Mouse (Mus musculus): Measurements from ENCODE around the gene Kank3. TPM values are rescaled to one million over a fixed set of nuclear protein-coding genes. Genes with fewer than 3 reads are reported as not detected.
"Not testable (repeated sequence)": the region's sequence is repeated elsewhere in the genome, so short reads cannot be mapped to it uniquely, and the experiment has no call there.

The Kank3 gene
- total RNA-seq, 2 experiments from 2014 or later = 5.3 to 21.0 TPM

- ATAC-seq (replicated peaks; ENCODE audit: poor library complexity, severe bottlenecking) = no peak
Measured at GRCm38 (mm10) chr17:33804745-33805144, 5.6 kb upstream of the Kank3 start.

- ATAC-seq (replicated peaks; ENCODE audit: poor library complexity, severe bottlenecking) = no peak
Measured at GRCm38 (mm10) chr17:33807181-33807888, 3.0 kb upstream of the Kank3 start.

DNA sequence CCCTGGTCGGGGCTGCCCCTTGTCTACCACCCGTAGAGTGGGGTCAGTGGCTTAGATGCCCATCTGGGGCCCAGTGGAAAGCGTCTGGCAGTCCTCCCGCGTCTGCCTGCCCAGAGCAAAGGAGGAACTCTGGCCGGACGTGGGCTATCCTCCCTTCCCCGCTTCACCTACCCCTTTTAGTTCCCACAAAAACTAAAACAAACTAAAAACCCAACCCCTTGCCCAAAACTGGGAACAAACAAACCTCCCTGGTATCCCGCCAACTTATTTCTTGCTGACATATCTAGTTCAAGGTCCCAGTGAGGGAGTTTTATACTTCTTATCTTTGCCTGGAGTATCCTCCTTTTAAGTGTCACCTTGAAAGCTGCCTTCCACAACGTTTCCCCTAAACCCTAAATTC is 2.1 kb upstream of the Kank3 start:
- ATAC-seq (replicated peaks; ENCODE audit: poor library complexity, severe bottlenecking) = no peak

DNA sequence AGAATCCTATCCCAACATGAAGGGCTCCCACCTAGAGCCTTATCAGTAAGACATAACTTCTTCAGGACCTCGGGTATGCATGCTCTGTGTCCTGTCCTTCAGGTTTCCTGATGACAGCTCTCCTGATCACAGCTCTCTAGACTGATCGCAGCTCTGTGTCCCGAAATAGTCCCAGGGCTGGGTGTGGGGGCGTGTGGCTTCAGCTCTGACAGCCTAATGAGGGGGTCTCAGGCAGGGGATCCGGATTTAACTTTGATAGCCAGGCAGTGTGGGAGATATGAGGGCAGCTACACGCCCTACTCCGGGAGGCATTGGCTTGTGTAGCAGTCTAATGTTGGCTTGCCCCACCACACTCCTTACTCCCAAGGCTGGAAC is 810 bp downstream of the Kank3 start:
- ATAC-seq (replicated peaks; ENCODE audit: poor library complexity, severe bottlenecking) = no peak

DNA sequence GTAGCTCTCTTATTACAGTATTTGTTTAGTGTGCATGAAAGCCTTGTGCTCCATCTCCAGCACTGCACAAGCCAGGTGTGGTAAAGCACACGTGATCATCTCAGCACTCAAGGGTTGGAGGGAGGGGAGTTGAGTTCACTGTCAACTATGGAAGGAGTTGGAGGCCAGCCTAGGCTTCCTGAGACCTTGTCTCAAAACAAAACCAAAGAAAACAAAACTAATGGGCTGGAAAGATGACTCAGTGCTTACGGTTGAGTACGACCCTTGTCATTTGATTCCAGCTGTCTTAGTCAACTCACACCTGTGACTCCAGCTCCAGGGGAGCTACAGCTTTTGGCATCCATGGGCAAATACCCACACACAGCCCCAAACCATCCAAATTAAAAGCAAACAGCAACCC is 2.2 kb downstream of the Kank3 start:
- ATAC-seq (replicated peaks; ENCODE audit: poor library complexity, severe bottlenecking) = no peak

GRCm38 (mm10) chr17:33812990-33813389 is 2.7 kb downstream of the Kank3 start:
- no peak for ATAC-seq (replicated peaks; ENCODE audit: poor library complexity, severe bottlenecking)

- ATAC-seq (replicated peaks; ENCODE audit: poor library complexity, severe bottlenecking) = no peak
Measured at GRCm38 (mm10) chr17:33815399-33815798, 5.1 kb downstream of the Kank3 start.

GRCm38 (mm10) chr17:33816612-33817011 is 6.3 kb downstream of the Kank3 start:
- no peak for ATAC-seq (replicated peaks; ENCODE audit: poor library complexity, severe bottlenecking)

DNA sequence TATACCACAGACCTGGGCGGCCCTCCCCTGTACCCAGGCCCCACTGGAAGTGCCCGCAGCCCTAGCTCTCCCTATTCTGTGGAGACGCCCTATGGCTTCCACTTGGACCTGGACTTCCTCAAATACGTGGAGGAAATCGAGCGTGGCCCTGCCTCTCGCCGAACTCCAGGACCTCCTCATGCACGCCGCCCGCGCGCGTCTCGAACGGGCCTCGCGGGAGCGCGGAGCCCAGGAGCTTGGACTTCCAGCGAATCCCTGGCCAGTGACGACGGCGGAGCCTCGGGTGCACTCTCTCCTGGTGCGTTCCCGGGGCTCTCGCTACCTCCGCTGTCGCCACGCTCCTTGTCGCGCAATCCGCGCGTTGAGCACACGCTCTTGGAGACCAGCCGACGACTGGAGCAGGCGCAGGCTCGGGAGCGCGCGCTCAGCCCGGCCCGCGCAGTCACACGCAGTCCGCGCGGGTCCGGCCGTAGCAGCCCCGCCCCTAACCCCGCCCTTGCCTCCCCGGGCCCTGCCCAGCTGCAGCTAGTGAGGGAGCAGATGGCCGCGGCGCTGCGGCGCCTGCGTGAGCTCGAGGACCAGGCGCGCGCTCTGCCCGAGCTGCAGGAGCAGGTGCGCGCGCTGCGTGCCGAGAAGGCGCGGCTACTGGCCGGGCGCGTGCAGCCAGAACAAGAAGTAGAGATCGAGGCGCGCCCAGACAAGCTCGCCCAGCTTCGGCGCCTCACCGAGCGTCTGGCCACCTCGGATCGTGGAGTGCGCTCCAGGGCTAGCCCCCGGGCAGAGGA is 7.1 kb downstream of the Kank3 start:
- peak; percentile 84 for ATAC-seq (replicated peaks; ENCODE audit: poor library complexity, severe bottlenecking)

GRCm38 (mm10) chr17:33817969-33818643 is 7.8 kb downstream of the Kank3 start:
- peak; percentile 1; the same call in 1 of the 2 replicates for ATAC-seq (replicated peaks; ENCODE audit: poor library complexity, severe bottlenecking)

DNA sequence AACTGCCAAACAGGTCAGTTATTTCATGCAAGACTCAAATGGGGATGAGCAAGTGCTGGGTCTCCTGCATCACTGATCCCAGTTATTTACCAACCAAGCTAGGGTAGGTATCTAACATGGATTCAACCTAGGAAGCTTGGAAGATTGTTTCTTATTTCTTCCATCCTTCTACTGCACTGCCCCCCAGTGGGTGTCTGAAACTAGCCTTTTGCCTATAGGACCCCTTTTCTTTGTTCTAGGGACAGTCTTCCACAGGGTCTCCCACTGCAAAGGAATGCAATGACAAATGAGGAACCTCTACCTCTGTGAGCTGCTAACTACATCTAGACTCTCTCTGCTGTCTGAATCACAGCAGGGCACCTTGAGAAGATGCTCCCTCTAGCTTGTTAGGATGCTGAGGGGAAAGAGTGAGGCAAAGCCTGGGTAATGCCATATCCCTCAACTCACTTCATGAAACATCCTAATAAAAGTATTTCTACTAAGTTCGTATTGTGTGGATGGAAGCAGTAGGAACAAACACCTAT is 12.2 kb downstream of the Kank3 start:
- no peak for ATAC-seq (replicated peaks; ENCODE audit: poor library complexity, severe bottlenecking)

- not testable (repeated sequence) for ATAC-seq (replicated peaks; ENCODE audit: poor library complexity, severe bottlenecking)
Measured at GRCm38 (mm10) chr17:33823171-33823570, 12.9 kb downstream of the Kank3 start.

DNA sequence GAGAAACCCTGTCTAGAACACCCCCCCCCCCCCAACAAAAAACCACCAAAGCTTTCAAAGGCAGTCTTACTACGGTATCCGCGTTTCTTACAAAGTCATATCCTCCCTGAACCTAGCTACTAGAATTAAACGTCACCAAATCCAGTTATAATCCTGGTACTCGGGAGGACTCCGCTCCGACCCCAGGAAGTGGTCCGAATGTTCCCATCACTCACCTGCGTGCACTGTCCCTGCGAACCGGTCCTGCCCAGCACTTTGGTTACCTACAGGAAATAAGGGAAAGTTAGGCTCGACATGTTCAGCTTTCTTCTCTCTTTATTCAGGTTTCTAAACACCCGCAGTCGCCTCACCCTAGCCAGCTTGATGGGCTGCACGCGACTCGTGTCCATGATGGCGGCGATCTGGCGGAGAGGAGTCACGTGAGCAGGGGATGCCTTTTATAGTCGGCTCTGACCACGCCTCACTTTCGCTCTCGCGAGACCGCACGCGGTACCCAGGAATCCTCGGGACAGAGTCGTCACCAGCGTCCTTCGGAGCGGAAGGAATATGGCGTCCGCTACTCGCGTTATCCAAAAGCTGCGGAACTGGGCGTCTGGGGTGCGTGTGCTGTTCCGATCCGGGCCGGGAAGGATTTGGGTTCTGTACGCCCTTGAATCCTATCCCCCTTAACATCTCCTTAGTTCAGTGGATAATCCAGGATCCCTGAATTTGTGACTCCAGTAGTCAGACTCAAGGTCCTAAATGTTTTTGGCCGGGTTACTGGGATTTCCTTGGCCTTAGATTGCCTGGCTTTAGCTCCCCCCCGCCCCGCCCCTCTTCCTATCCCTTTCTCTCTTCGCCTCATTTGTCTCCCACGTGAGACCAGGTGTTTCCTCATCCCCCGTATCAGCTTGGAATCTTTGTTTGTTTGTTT is 14.0 kb downstream of the Kank3 start, which contains the start of the genes Rps28 and Ndufa7:
Gene Rps28 (minus strand): TSS at position 479 of the 913 bp plus-strand sequence.
Gene Ndufa7 (plus strand): TSS at position 489 of the 913 bp plus-strand sequence.
- peak; percentile 96 for ATAC-seq (replicated peaks; ENCODE audit: poor library complexity, severe bottlenecking)

GRCm38 (mm10) chr17:33824997-33825330 is 14.6 kb downstream of the Kank3 start:
- ATAC-seq (replicated peaks; ENCODE audit: poor library complexity, severe bottlenecking) = not testable (repeated sequence)

DNA sequence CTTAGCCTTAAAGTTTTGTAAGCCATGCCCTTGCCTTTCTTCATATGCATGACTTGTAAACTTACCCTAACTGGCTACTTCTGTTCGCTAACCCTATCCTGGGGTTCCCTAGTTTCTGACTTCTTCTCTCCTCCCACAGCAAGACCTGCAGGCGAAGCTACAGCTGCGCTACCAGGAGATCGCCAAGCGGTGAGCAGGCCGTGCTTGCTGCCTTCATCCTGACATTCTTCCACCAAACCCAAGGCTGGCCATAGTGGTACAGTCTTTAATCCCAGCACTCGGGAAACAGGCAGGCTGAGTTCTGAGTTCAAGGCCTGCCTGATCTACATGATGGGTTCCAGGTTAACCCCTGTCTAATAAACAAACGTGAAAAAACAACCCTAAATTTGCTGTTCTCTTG is 15.1 kb downstream of the Kank3 start:
- no peak for ATAC-seq (replicated peaks; ENCODE audit: poor library complexity, severe bottlenecking)

GRCm38 (mm10) chr17:33826850-33827249 is 16.5 kb downstream of the Kank3 start:
- peak; percentile 47 for ATAC-seq (replicated peaks; ENCODE audit: poor library complexity, severe bottlenecking)

DNA sequence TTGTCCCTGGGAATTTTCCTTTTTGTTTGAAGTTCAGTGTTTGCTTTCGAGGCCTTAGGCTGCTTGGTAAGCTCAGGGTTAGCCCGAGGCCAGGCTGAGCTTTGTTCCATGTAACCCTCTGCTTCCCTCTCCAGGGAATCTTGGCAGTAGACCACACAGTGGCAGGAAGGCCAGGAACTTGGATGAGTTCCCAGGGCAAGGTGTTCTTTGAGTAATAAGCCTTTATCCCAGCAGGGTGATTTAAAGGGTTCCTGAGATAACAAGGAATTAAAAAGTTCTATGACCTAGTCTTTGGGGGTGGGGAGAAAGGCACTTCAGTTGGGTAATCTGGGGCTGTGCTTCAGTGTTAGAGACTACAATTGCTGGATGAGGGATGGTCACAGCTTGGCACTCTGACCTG is 18.6 kb downstream of the Kank3 start:
- ATAC-seq (replicated peaks; ENCODE audit: poor library complexity, severe bottlenecking) = no peak

GRCm38 (mm10) chr17:33829561-33829960 is 19.2 kb downstream of the Kank3 start:
- no peak for ATAC-seq (replicated peaks; ENCODE audit: poor library complexity, severe bottlenecking)

GRCm38 (mm10) chr17:33842966-33843795 is 32.9 kb downstream of the Kank3 start, which contains the start of gene Cd320:
TSS of gene Cd320 (plus strand) at chr17:33843091.
- ATAC-seq (replicated peaks; ENCODE audit: poor library complexity, severe bottlenecking) = peak; percentile 89
